Mouse (Mus musculus) activated CD4-positive, CD25-positive, alpha-beta regulatory T cell, adult 4 months (primary cell): Measurements from ENCODE around the gene Cd4. TPM values are rescaled to one million over a fixed set of nuclear protein-coding genes. Genes with fewer than 3 reads are reported as not detected.

ENCODE experiments used
- polyA plus RNA-seq, 2 experiments: library from polyadenylated mRNA; unstranded; fragments of 100-300 nt; shearing (Covaris generic); gene quantifications; one replicate each; pipeline ENCODE4 v1.2.1; 2017

Gene Cd4
- polyA plus RNA-seq, 2 experiments from 2014 or later: 240 to 401 TPM

Other genes starting within 250 kb of the Cd4 start
- 10 to 100 TPM; 24.3 to 25.9 TPM for gene Lpcat3, start 225.2 kb downstream of the Cd4 start, polyA plus RNA-seq
- 100 to 1,000 TPM; 401 to 440 TPM for gene Emg1, start 176.0 kb downstream of the Cd4 start, polyA plus RNA-seq
- 10 to 100 TPM; 72.2 to 87.3 TPM for gene Phb2, start 175.9 kb downstream of the Cd4 start, polyA plus RNA-seq
- gene Ptpn6, start 149.5 kb downstream of the Cd4 start, polyA plus RNA-seq: 100 to 1,000 TPM; 138 to 144 TPM
- gene Grcc10, start 146.8 kb downstream of the Cd4 start, polyA plus RNA-seq: 100 to 1,000 TPM; 529 to 630 TPM
- not detected for gene Gm45234, start 132.2 kb downstream of the Cd4 start, polyA plus RNA-seq
- gene Atn1, start 131.7 kb downstream of the Cd4 start, polyA plus RNA-seq: 1 to 10 TPM; 3.3 to 5.7 TPM
- gene Eno2, start 118.5 kb downstream of the Cd4 start, polyA plus RNA-seq: 1 to 10 TPM; 4.4 to 4.7 TPM
- gene Lrrc23, start 108.5 kb downstream of the Cd4 start, polyA plus RNA-seq: under 1 TPM; 0.61 to 0.73 TPM
- gene Spsb2, start 79.6 kb downstream of the Cd4 start, polyA plus RNA-seq: 1 to 10 TPM; 1.5 to 2.1 TPM
- 10 to 100 TPM; 68.9 to 93.3 TPM for gene Tpi1, start 73.9 kb downstream of the Cd4 start, polyA plus RNA-seq
- gene Usp5, start 58.7 kb downstream of the Cd4 start, polyA plus RNA-seq: 10 to 100 TPM; 58.3 to 86.0 TPM
- 10 to 100 TPM; 43.4 to 57.7 TPM for gene Cdca3, start 58.7 kb downstream of the Cd4 start, polyA plus RNA-seq
- gene Gnb3, start 47.9 kb downstream of the Cd4 start, polyA plus RNA-seq: under 1 TPM in 1 of 2 experiments, not detected in 1; 0.19 TPM
- gene P3h3, start 30.5 kb downstream of the Cd4 start, polyA plus RNA-seq: not detected
- gene Gpr162, start 24.2 kb downstream of the Cd4 start, polyA plus RNA-seq: under 1 TPM in 1 of 2 experiments, not detected in 1; 0.21 TPM
- gene Lag3, start 23.5 kb upstream of the Cd4 start, polyA plus RNA-seq: 10 to 100 TPM; 23.5 to 30.2 TPM
- gene Ptms, start 31.9 kb upstream of the Cd4 start, polyA plus RNA-seq: 10 to 100 TPM; 12.0 to 12.8 TPM
- 10 to 100 TPM; 46.7 to 70.4 TPM for gene Mlf2, start 43.2 kb upstream of the Cd4 start, polyA plus RNA-seq
- gene Cops7a, start 77.3 kb upstream of the Cd4 start, polyA plus RNA-seq: 10 to 100 TPM; 45.9 to 51.2 TPM
- gene Pianp, start 108.5 kb upstream of the Cd4 start, polyA plus RNA-seq: not detected
- 1 to 10 TPM; 4.3 to 5.2 TPM for gene Zfp384, start 120.9 kb upstream of the Cd4 start, polyA plus RNA-seq
- gene Ing4, start 151.5 kb upstream of the Cd4 start, polyA plus RNA-seq: 10 to 100 TPM; 41.5 to 48.1 TPM
- gene Acrbp, start 161.5 kb upstream of the Cd4 start, polyA plus RNA-seq: 1 to 10 TPM; 8.1 to 9.7 TPM
- gene Lpar5, start 179.7 kb upstream of the Cd4 start, polyA plus RNA-seq: 1 to 10 TPM; 8.6 to 9.5 TPM
- gene Chd4, start 207.8 kb upstream of the Cd4 start, polyA plus RNA-seq: 10 to 100 TPM; 49.4 to 66.6 TPM
- 10 to 100 TPM; 40.6 to 50.3 TPM for gene Nop2, start 243.7 kb upstream of the Cd4 start, polyA plus RNA-seq